Mouse (Mus musculus) adrenal gland, adult 18-20 months (tissue): ENCODE data around the gene Coa7. TPM values are rescaled to one million over a fixed set of nuclear protein-coding genes. Genes with fewer than 3 reads are reported as not detected.
A peak's percentile ranks its signal among the peaks of the same experiment; 100 is the strongest.

Source experiments
- DNase-seq, 2 experiments: peaks; one replicate each; pipeline ENCODE4 v3.0.0; 2021 to 2022; ENCODE audit warnings: low spot score in 2 of 2
- total RNA-seq, 2 experiments: library from RNA; stranded (reverse); gene quantifications; 1 replicate in 1 of 2; 2 replicates in 1 of 2; pipeline ENCODE4 v1.2.3; 2021

Coa7 gene
- total RNA-seq, 2 experiments from 2014 or later: 40.6 to 42.5 TPM

DNA sequence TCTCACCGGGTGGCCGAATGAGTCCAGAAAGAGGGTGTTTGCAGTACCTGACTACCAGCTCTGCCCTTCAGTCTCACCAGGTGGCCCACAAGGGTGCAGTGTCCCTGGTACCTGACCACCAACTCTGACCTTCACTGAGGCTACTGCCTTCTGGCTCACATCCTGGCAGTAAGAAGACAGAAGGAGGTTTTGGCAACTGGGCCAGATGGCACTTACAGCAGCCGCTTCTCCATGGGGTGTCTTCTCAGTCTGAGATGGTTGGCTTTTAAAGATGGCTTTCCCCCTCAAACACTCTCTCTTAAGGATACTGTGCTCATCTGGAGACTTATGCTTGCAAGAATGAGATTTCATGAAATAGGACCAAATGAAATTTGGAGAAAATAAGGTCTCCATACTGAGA lies 51.5 kb downstream of the Coa7 start:
- DNase-seq: no peak

DNA sequence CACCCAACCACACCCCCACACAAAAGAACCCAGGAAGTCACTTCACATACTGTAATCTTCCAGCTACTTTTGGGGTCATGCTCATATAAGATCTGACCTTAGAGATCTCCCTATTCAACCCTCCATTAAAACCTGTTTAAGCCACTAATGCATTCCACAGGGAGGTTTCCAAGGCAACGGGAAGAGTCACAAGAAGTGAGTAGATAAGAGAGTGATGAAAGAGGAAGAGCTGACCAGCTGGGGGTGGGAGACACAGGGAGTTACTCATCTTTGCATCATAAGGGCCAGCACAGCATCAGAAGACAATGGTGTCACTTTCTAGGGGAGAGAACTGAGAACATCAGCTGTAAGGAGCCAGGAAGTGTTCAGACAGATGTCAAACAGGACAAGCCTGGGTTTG lies 52.2 kb downstream of the Coa7 start:
- no peak for DNase-seq

DNA sequence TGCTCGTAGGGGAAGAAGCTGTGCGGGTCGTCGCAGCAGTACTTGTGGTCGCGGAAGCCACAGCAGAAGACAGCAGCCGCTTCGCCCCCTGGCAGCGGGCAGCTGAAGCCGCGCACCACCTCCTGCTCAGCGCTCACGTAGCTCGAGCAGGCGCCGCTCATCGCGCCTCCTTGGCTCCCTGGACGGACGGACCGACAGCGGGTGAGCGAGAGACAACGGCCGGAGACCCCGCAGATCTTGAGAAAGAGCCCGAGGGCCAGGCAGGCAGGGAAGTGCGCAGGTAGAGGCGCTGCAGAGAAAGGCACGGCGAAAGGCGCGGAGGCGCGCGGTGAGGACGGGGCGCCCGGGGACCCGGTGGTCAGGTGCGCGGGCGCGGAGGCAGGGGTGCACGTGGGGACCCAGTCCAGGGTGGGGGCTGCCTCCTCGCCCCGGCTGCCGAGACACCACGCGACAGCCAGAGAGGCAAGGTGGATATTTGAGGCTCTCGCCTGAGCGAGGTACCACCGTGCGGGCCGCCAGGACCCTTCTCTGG lies 55.3 kb downstream of the Coa7 start, which contains the start of gene Shisal2a:
Gene Shisal2a, minus strand, starts transcription at position 167 of the 532 bp plus-strand sequence.
- DNase-seq: peak in 1 of 2 experiments; percentile 14

DNA sequence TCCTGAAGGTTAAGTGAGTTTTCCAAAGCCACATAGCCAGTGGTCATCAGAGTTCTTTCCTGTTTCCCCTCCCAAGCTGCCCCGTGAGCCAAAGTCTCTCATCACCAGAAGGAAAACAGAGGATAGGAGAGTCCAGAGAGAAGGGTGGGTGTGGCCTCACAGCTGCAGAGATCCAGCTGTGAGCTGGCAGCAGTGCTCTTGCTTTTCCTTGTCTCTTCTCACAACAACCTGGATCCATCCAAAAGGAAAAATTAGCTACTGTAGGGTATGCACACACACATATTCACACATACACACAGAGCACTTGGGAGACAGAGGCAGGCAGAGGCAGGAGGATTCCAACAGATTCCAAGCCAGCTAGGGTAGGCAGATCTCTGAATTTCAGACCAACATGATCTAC lies 58.1 kb downstream of the Coa7 start:
- DNase-seq: no peak

DNA sequence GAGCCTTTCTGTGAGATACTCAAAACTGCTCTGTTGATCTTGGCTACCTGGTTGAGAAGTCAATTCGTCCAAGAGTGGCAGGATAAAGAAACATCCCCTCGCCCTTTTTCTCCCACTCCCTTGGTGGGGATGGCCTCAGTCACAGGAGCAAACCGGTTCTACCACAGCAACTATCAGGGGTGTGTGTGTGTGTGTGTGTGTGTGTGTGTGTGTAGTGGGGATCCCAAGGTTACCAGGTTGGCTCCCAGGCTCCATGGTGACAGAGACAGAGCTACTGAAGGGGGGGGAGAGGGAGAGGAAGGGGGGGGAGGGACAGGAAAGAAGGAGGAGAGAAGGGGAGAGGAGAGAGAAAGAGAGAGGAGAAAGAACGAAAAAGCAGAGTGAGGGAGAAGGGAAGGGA lies 59.2 kb downstream of the Coa7 start:
- no peak for DNase-seq

- peak; percentile 40 to 48 for DNase-seq
Observed at GRCm38 (mm10) chr4:108387681-108388253, 59.8 kb downstream of the Coa7 start.

DNA sequence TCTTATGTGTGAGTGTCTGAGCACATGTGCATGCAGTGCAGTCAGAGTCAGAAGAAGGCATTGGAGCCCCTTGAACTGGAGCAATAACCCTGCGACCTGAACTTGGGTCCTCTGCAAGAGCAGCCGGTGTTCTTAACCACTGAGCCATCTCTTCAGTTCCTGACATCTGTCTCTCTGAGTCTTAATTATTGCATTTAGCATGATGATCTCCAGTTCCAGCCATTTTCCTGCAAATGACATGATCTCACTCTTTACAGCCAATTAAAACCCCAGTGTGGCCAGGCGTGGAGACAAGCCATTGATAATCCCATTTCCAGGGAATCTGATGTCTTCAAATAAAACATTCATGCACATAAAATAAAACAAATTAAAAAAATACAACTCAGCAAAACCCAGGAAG lies 60.8 kb downstream of the Coa7 start:
- no peak for DNase-seq

DNA sequence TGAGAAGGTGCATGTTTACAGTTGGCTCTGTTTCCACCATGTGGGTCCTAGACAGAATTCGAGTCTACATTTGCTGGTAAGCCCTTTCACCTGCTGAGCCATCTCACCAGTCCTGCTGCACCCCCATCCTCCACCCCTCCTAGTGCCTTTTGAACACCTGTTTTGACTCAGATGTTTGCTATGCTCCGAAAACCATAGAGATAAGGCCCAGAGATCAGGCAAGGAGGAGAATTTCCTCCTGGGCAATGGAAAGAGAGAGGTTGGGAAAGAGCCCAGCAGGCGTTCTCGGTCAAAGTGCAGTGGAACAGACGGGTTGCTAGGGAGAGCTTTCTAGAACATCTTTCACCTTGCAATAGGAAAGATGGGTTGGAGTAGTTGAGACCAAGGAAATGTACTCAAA lies 63.2 kb downstream of the Coa7 start:
- no peak for DNase-seq

Other genes with a start within 250 kb of the Coa7 start
- gene Podn, start 231.7 kb upstream of the Coa7 start, total RNA-seq: 10 to 100 TPM in 1 of 2 experiments, 1 to 10 TPM in 1; 7.1 to 15.1 TPM
- gene Scp2, start 183.1 kb upstream of the Coa7 start, total RNA-seq: 100 to 1,000 TPM; 336 to 431 TPM
- gene Echdc2, start 162.7 kb upstream of the Coa7 start, total RNA-seq: 10 to 100 TPM; 22.3 to 22.8 TPM
- 1 to 10 TPM in 1 of 2 experiments, under 1 TPM in 1; 0.36 to 1.0 TPM for gene Zyg11a, start 110.1 kb upstream of the Coa7 start, total RNA-seq
- 10 to 100 TPM; 28.8 to 43.9 TPM for gene Zyg11b, start 27.0 kb upstream of the Coa7 start, total RNA-seq
- gene Shisal2a, start 55.2 kb downstream of the Coa7 start, total RNA-seq: 1 to 10 TPM; 3.2 to 7.0 TPM
- 1 to 10 TPM; 4.3 TPM for gene Gpx7, start 78.8 kb downstream of the Coa7 start, total RNA-seq
- gene Tut4, start 131.3 kb downstream of the Coa7 start, total RNA-seq: 10 to 100 TPM; 16.7 to 20.0 TPM